Mouse (Mus musculus): ENCODE measurements around the gene Otud7b. TPM values are rescaled to one million over a fixed set of nuclear protein-coding genes. Genes with fewer than 3 reads are reported as not detected.

The Otud7b gene
- total RNA-seq, 2 experiments from 2014 or later, result 52.5 to 54.4 TPM

GRCm38 (mm10) chr3:96084146-96084755 lies 20.1 kb upstream of the Otud7b start:
- DNase-seq, result no peak

- no peak for DNase-seq
These were observed 17.1 kb upstream of the Otud7b start for GRCm38 (mm10) chr3:96087219-96087618.

GRCm38 (mm10) chr3:96087801-96088200 lies 16.5 kb upstream of the Otud7b start:
- no peak for DNase-seq

GRCm38 (mm10) chr3:96089882-96090489 lies 14.3 kb upstream of the Otud7b start:
- DNase-seq, result no peak

GRCm38 (mm10) chr3:96091146-96091545 lies 13.2 kb upstream of the Otud7b start:
- no peak for DNase-seq

- DNase-seq, result no peak
These were observed 12.4 kb upstream of the Otud7b start for GRCm38 (mm10) chr3:96091966-96092365.

GRCm38 (mm10) chr3:96093509-96093908 lies 10.8 kb upstream of the Otud7b start:
- no peak for DNase-seq

GRCm38 (mm10) chr3:96094203-96094602 lies 10.1 kb upstream of the Otud7b start:
- DNase-seq, result no peak

GRCm38 (mm10) chr3:96098168-96098567 lies 6.2 kb upstream of the Otud7b start:
- DNase-seq, result no peak

GRCm38 (mm10) chr3:96098616-96099267 lies 5.6 kb upstream of the Otud7b start:
- DNase-seq, result peak; percentile 50

- DNase-seq, result peak; percentile 20
These were observed 2.0 kb upstream of the Otud7b start for GRCm38 (mm10) chr3:96102100-96102872.

- no peak for DNase-seq
These were observed 446 bp upstream of the Otud7b start for GRCm38 (mm10) chr3:96103901-96104260.

- peak; percentile 33 for DNase-seq
These were observed 963 bp downstream of the Otud7b start for GRCm38 (mm10) chr3:96105232-96105747.

GRCm38 (mm10) chr3:96106151-96106550 lies 1.8 kb downstream of the Otud7b start:
- no peak for DNase-seq

- no peak for DNase-seq
These were observed 4.0 kb downstream of the Otud7b start for GRCm38 (mm10) chr3:96108315-96108714.

- DNase-seq, result no peak
These were observed 8.9 kb downstream of the Otud7b start for GRCm38 (mm10) chr3:96113251-96113650.

- no peak for DNase-seq
These were observed 13.8 kb downstream of the Otud7b start for GRCm38 (mm10) chr3:96118142-96118541.

GRCm38 (mm10) chr3:96118702-96119101 lies 14.4 kb downstream of the Otud7b start:
- no peak for DNase-seq

GRCm38 (mm10) chr3:96124235-96124634 lies 19.9 kb downstream of the Otud7b start:
- no peak for DNase-seq

GRCm38 (mm10) chr3:96128128-96128527 lies 23.8 kb downstream of the Otud7b start:
- DNase-seq, result no peak

GRCm38 (mm10) chr3:96132478-96132877 lies 28.2 kb downstream of the Otud7b start:
- no peak for DNase-seq

GRCm38 (mm10) chr3:96133327-96133905 lies 29.1 kb downstream of the Otud7b start:
- DNase-seq, result no peak

All from gastrocnemius, postnatal 25 days (tissue).